Mouse (Mus musculus): ENCODE data around the gene Kbtbd6.

DNA sequence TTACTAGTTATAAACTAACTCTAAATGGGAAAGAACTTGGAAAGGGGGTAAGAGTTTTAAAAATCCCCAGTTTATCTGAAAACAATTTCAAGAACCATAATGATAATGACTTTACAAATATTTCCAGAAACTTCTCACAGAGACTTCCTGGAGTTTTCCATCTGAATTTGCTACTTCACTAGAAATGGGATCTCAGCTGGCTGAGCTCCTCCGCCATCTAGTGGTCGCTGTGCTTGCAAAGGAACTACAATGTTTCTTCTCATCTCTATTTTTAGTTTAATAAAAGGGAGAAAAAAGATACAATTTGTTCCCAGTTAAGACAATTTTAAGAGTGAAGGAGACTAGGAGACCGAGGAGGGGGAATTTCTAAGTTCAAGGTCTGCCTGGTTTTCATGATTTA is 16.0 kb downstream of the Kbtbd6 start:
- TF ChIP-seq CTCF (IDR thresholded peaks at IDR 0.05) (peak; percentile 92), POLR2A (IDR thresholded peaks at IDR 0.05; ENCODE audit: insufficient read depth, low read depth, low read length) (no peak)
